Mouse (Mus musculus) hindbrain, embryonic 12.5 days (tissue): ENCODE measurements around the gene Gpn3. TPM values are rescaled to one million over a fixed set of nuclear protein-coding genes. Genes with fewer than 3 reads are reported as not detected.
"Not testable (repeated sequence)": the region's sequence is repeated elsewhere in the genome, so short reads cannot be mapped to it uniquely, and the experiment has no call there.

Source experiments
- ATAC-seq: fragments of 200-750 bp; cut with Nextera tagmentation; 2 replicates; pipeline ENCODE4 v1.8.0; 2017; ENCODE audit warnings: moderate TSS enrichment; ENCODE audit not compliant: low FRiP score
- H3K27ac ChIP-seq: fragments of 300-500 bp; sonication (generic); 2 replicates; pipeline ENCODE4 v1.5.1; 2016; ENCODE audit warnings: mild to moderate bottlenecking
- H3K27me3 ChIP-seq: fragments of 300-500 bp; sonication (generic); 2 replicates; pipeline ENCODE4 v1.6.1; 2016; ENCODE audit warnings: mild to moderate bottlenecking
- H3K36me3 ChIP-seq: fragments of 300-500 bp; sonication (generic); 2 replicates; pipeline ENCODE4 v1.6.1; 2016; ENCODE audit warnings: mild to moderate bottlenecking
- H3K4me1 ChIP-seq: fragments of 300-500 bp; sonication (generic); 2 replicates; pipeline ENCODE4 v1.6.1; 2016
- H3K4me2 ChIP-seq: fragments of 300-500 bp; sonication (generic); replicated peaks from 2 replicates; pipeline ENCODE4 v1.6.1; 2016; ENCODE audit warnings: mild to moderate bottlenecking
- H3K4me3 ChIP-seq: fragments of 300-500 bp; sonication (generic); 2 replicates; pipeline ENCODE4 v1.5.1; 2016; ENCODE audit warnings: mild to moderate bottlenecking
- H3K9ac ChIP-seq: fragments of 300-500 bp; sonication (generic); 2 replicates; pipeline ENCODE4 v1.6.1; 2016; ENCODE audit warnings: mild to moderate bottlenecking, moderate library complexity
- H3K9me3 ChIP-seq: fragments of 300-500 bp; sonication (generic); replicated peaks from 2 replicates; pipeline ENCODE4 v1.6.1; 2016; ENCODE audit warnings: mild to moderate bottlenecking
- WGBS: fragments of 180-500 bp; shearing (Covaris S2); methylation state at CpG from one replicate; pipeline ENCODE4 v1.1.7; 2016; 5-methylcytosine and 5-hydroxymethylcytosine counted together
- polyA plus RNA-seq: library from polyadenylated mRNA; unstranded; fragments of >200 nt; fragmentation: Nextera tagmentation; extraction: Ambion mirVana; gene quantifications from 2 replicates; pipeline ENCODE4 v1.2.1, GENCODE M21; 2016

Gene Gpn3
- polyA plus RNA-seq, 1 experiment from 2014 or later: 52.2 TPM

GRCm38 (mm10) chr5:122411892-122412291 lies 40.2 kb downstream of the Gpn3 start:
- H3K4me1 ChIP-seq: no peaks in the 10 kb centered on the region
- no peak for ATAC-seq
- no peak overlapping the region for H3K4me3 ChIP-seq
- no peak overlapping the region for H3K9ac ChIP-seq
- no peaks in the 10 kb centered on the region for H3K9me3 ChIP-seq
- peaks cover 19% of the 10 kb centered on the region for H3K36me3 ChIP-seq
- H3K27ac ChIP-seq: no peak overlapping the region
- H3K27me3 ChIP-seq: no peaks in the 10 kb centered on the region
- WGBS: 87% methylated on average over 5 of the region's 5 CpGs
- no peak overlapping the region for H3K4me2 ChIP-seq

- 67% methylated on average over 6 of the region's 6 CpGs for WGBS
- Histone ChIP-seq H3K9me3 (no peaks in the 10 kb centered on the region), H3K4me1 (no peaks in the 10 kb centered on the region), H3K4me3 (no peak overlapping the region), H3K27ac (no peak overlapping the region), H3K9ac (no peak overlapping the region), H3K4me2 (no peak overlapping the region), H3K36me3 (peaks cover 12% of the 10 kb centered on the region; the same call in 1 of the 2 replicates), H3K27me3 (no peaks in the 10 kb centered on the region)
- ATAC-seq: no peak
These were observed 41.1 kb downstream of the Gpn3 start for GRCm38 (mm10) chr5:122412826-122413225.

- Histone ChIP-seq H3K27ac (no peak overlapping the region), H3K4me3 (no peak overlapping the region), H3K4me2 (no peak overlapping the region), H3K4me1 (no peaks in the 10 kb centered on the region), H3K36me3 (peaks cover 12% of the 10 kb centered on the region; the same call in 1 of the 2 replicates), H3K9ac (no peak overlapping the region), H3K9me3 (no peaks in the 10 kb centered on the region), H3K27me3 (no peaks in the 10 kb centered on the region)
- ATAC-seq: no peak
- WGBS: 97% methylated on average over 5 of the region's 5 CpGs
These were observed 42.7 kb downstream of the Gpn3 start for GRCm38 (mm10) chr5:122414351-122414750.

GRCm38 (mm10) chr5:122415465-122415864 lies 43.8 kb downstream of the Gpn3 start:
- no peaks in the 10 kb centered on the region for H3K9me3 ChIP-seq
- H3K27ac ChIP-seq: no peak overlapping the region
- 87% methylated on average over 12 of the region's 12 CpGs for WGBS
- 0 out of 2 replicates have a peak, but pooled peaks cover 2% of the 10 kb centered on the region for H3K36me3 ChIP-seq
- no peaks in the 10 kb centered on the region for H3K4me1 ChIP-seq
- no peak for ATAC-seq
- no peak overlapping the region for H3K4me3 ChIP-seq
- H3K27me3 ChIP-seq: no peaks in the 10 kb centered on the region
- no peak overlapping the region for H3K9ac ChIP-seq
- no peak overlapping the region for H3K4me2 ChIP-seq

GRCm38 (mm10) chr5:122420676-122421075 lies 49.0 kb downstream of the Gpn3 start:
- peaks cover 18% of the 10 kb centered on the region for H3K4me1 ChIP-seq
- not testable (repeated sequence) for ATAC-seq, H3K9me3 ChIP-seq, H3K27ac ChIP-seq, H3K9ac ChIP-seq, H3K4me3 ChIP-seq, H3K36me3 ChIP-seq, H3K4me2 ChIP-seq, H3K27me3 ChIP-seq
- WGBS: 58% methylated on average over 4 of the region's 4 CpGs

GRCm38 (mm10) chr5:122421271-122422068 lies 49.8 kb downstream of the Gpn3 start, which contains the start of gene Anapc7:
Anapc7 (plus strand) TSS chr5:122421693.
- H3K36me3 ChIP-seq: no peaks in the 10 kb centered on the region
- peak within 1 kb of the TSS; percentile 90 for H3K27ac ChIP-seq
- H3K4me3 ChIP-seq: peak within 1 kb of the TSS; percentile 98
- 25% methylated on average over 17 of the region's 17 CpGs for WGBS
- peak within 1 kb of the TSS; percentile 97 for H3K4me2 ChIP-seq
- H3K9me3 ChIP-seq: no peaks in the 10 kb centered on the region
- peak within 1 kb of the TSS; percentile 95 for H3K9ac ChIP-seq
- H3K27me3 ChIP-seq: no peaks in the 10 kb centered on the region
- peaks cover 18% of the 10 kb centered on the region for H3K4me1 ChIP-seq
- peak; percentile 21; the same call in 1 of the 2 replicates for ATAC-seq

GRCm38 (mm10) chr5:122422071-122422964 lies 50.6 kb downstream of the Gpn3 start:
- Histone ChIP-seq H3K36me3 (no peaks in the 10 kb centered on the region), H3K9ac (peak overlapping the region; percentile 95), H3K9me3 (no peaks in the 10 kb centered on the region), H3K4me1 (peaks cover 18% of the 10 kb centered on the region), H3K27me3 (no peaks in the 10 kb centered on the region), H3K4me3 (peak overlapping the region; percentile 98), H3K4me2 (peak overlapping the region; percentile 97), H3K27ac (peak overlapping the region; percentile 90)
- ATAC-seq: peak; percentile 90
- WGBS: under 1% methylated on average over 69 of the region's 73 CpGs

- H3K9ac ChIP-seq: peak overlapping the region; percentile 95
- H3K27me3 ChIP-seq: no peaks in the 10 kb centered on the region
- peak overlapping the region; percentile 98 for H3K4me3 ChIP-seq
- no peaks in the 10 kb centered on the region for H3K9me3 ChIP-seq
- H3K4me2 ChIP-seq: peak overlapping the region; percentile 97
- no peak overlapping the region for H3K27ac ChIP-seq
- 33% methylated on average over 15 of the region's 15 CpGs for WGBS
- ATAC-seq: no peak; the same call in 1 of the 2 replicates
- peaks cover 18% of the 10 kb centered on the region for H3K4me1 ChIP-seq
- H3K36me3 ChIP-seq: peaks cover 3% of the 10 kb centered on the region
These were observed 51.4 kb downstream of the Gpn3 start for GRCm38 (mm10) chr5:122423083-122423482.

GRCm38 (mm10) chr5:122425550-122425949 lies 53.9 kb downstream of the Gpn3 start:
- 86% methylated on average over 2 of the region's 2 CpGs for WGBS
- H3K27ac ChIP-seq: no peak overlapping the region
- H3K9me3 ChIP-seq: no peaks in the 10 kb centered on the region

GRCm38 (mm10) chr5:122430036-122430775 lies 58.5 kb downstream of the Gpn3 start:
- no peak overlapping the region for H3K4me3 ChIP-seq
- no peaks in the 10 kb centered on the region for H3K9me3 ChIP-seq
- no peak for ATAC-seq
- no peak overlapping the region for H3K27ac ChIP-seq
- no peaks in the 10 kb centered on the region for H3K4me1 ChIP-seq
- H3K36me3 ChIP-seq: peaks cover 72% of the 10 kb centered on the region
- H3K9ac ChIP-seq: no peak overlapping the region
- no peak overlapping the region for H3K4me2 ChIP-seq
- 94% methylated on average over 4 of the region's 4 CpGs for WGBS
- H3K27me3 ChIP-seq: no peaks in the 10 kb centered on the region

More at GRCm38 (mm10) chr5:122425550-122425949, 53.9 kb downstream of the Gpn3 start:
- Histone ChIP-seq H3K36me3 (peaks cover 28% of the 10 kb centered on the region), H3K4me3 (no peak overlapping the region), H3K9ac (no peak overlapping the region), H3K4me1 (peaks cover 18% of the 10 kb centered on the region), H3K27me3 (no peaks in the 10 kb centered on the region), H3K4me2 (no peak overlapping the region)
- ATAC-seq: no peak

GRCm38 (mm10) chr5:122431221-122431620 lies 59.5 kb downstream of the Gpn3 start:
- Histone ChIP-seq H3K9me3 (no peaks in the 10 kb centered on the region), H3K27me3 (no peaks in the 10 kb centered on the region), H3K4me1 (no peaks in the 10 kb centered on the region), H3K36me3 (peaks cover 81% of the 10 kb centered on the region), H3K27ac (no peak overlapping the region), H3K9ac (no peak overlapping the region), H3K4me2 (no peak overlapping the region), H3K4me3 (no peak overlapping the region)
- WGBS: 94% methylated on average over 8 of the region's 8 CpGs
- no peak for ATAC-seq
